Mouse (Mus musculus): Measurements from ENCODE around the gene Ceacam1.
"Not testable (repeated sequence)": the region's sequence is repeated elsewhere in the genome, so short reads cannot be mapped to it uniquely, and the experiment has no call there.

Gene Ceacam1

DNA sequence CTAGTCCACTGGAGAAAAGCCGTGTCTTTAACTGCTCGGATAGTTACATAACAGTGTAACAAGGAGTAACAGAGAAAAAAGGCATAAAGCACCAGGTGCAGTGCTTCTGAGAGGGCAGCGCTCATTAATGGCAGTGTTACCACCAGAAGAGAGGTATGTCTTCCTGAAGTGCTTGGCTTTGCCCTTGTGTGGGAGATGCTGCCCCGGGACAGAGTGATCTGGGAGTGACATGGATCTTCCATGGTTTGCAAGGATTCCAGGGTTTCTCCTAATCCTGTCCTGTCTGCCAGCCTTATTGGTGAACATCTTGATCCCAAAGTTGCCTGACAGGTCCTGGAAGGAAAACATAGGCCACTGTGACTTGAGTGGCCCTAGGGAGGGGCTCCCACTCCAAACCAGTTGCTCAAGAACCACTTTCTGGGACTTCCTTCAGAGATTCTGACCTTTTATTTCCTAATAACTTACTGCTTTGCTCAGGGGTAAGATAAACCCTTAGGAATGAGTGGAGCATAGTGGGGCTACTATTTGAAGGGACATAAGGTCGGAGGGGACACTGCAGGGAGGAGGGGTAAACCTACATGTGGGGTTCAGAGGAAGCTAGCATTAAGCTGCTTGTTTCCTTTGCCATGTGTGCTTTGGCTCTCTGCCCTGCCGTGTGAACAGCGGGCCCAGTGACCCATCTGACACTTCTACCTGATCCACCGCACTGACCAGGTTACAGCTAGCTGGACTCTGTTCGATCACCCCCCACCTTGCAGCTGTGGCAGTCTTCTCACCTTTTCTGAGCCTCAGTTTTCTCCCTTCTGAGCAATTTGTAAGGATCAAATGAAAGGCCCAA lies 37.2 kb downstream of the Ceacam1 start:
- no peak for DNase-seq

DNA sequence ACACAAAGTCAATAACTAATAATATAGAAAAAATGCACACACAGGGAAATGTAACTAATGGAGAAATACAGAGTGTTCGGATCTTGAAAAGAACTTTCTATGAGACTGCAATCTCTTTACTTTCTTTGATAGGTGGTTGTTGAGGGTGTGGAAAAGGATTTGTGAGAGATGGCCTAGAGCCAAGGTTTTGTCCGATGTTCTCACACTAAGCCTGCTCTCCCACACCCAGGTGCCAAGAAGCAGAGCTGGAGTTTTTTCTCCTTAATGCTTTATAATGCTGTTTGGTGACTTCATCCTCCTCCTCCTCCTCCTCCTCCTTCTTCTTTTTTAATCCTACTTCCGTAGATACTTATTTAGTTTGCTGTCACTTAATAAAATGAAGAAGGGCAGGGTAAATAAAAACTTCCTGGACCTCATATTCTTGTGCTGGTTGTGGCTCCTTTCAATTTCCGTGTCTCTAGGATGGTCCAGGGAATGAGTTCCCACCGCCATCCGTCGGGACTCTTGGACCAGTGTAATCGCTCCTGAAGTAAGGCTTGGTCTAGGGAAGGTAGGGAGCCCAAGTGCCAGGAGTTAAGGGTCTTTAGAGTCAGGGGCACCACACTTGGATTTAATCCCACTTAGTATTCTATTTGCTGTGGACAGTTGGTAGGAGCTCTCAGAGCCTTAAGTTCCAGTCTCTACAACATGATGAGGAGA lies 38.1 kb downstream of the Ceacam1 start:
- no peak for DNase-seq

DNA sequence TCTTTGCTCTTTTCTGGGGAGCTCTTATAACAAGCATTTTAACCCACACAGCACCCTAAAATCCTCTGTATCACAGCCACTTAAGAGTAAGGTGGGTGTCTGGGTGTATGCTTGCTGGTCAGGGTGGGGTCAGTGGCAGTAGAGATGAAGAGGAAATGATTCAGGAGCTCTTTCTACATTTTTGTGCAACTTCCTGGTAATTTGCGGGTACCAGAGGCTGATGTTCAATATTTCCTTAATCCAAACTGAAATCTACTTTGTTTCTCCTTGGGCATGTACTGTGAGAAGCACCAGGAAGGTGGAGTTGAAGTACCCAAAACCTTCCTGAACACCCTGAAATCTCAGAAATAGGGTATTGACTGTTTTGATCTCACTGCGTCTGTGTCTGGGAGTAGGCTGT lies 40.7 kb downstream of the Ceacam1 start:
- no peak for DNase-seq

DNA sequence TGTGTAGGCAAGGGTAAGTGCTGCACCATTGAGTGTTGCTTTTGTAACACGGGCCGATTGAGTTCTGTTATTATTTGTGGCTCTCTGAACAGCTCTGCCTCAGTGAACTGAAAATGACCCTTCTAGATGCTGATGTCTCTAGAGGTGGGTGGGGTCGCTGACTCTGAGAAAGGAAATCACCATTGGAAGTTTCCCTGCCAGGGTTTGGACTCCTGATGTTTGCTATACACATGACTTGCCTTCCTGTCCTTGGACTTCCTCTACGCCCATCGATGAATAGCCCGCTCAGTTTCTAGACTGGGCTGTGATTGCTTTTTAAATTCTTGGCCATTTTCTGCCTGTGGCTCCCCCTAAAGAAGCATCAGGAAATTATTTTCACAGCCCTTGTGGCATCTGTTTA lies 41.2 kb downstream of the Ceacam1 start:
- DNase-seq, result no peak

DNA sequence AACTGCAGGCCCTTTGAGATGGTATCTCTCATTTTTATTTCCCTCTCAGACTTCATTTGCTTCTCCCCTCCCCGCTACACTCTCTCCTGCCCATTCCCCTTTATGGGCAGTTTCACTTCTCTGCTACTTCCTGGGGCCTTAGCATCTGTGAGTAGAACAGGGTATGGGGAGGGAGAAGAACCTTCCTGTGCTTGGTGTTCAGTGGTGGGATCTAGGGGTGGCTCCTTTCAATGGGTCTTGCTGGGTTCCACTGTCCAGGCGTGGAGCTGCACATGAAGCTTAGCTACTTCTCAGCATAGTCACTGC lies 41.9 kb downstream of the Ceacam1 start:
- DNase-seq, result no peak

DNA sequence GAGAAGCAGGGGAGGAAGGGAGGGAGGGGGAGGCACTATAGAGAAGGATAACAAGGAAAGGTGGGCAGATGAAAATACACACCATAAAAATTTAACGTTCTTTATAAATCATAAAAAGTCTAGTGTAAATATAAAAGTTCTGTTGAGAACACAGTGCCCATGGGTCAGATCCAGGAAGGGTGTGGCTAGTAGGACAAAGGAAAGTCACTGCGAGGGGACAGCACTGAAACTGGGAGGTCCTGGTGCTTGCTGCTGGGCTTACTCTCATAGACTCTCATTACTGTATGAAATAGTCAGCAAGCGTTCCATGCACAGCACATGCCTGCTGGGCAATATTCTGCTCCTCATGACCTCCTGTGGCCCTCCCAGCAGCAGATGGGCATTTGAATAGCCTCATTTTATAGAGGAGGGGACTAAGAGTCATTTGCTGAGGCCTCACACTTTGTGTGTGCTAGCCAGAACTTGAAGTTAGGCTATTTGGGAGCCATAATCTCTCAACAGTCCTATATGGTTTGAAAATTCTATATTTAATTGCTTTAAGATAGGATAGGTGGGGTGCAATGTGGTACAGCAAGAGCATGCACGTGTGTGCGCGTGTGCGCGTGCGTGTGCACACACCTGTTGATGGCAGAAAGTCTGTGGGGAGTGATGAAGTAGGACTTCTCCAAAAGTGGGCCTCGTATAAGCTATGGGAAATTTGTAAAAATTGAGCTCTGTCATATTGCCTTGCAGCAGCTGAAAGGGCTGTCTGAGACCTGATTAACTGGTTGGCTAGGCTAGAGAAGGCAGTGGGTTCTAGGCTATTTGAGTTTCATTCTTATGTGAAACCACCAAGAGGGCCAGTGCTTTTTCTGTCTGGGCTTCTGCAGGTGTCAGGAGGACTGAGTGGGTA lies 42.5 kb downstream of the Ceacam1 start:
- no peak for DNase-seq

DNA sequence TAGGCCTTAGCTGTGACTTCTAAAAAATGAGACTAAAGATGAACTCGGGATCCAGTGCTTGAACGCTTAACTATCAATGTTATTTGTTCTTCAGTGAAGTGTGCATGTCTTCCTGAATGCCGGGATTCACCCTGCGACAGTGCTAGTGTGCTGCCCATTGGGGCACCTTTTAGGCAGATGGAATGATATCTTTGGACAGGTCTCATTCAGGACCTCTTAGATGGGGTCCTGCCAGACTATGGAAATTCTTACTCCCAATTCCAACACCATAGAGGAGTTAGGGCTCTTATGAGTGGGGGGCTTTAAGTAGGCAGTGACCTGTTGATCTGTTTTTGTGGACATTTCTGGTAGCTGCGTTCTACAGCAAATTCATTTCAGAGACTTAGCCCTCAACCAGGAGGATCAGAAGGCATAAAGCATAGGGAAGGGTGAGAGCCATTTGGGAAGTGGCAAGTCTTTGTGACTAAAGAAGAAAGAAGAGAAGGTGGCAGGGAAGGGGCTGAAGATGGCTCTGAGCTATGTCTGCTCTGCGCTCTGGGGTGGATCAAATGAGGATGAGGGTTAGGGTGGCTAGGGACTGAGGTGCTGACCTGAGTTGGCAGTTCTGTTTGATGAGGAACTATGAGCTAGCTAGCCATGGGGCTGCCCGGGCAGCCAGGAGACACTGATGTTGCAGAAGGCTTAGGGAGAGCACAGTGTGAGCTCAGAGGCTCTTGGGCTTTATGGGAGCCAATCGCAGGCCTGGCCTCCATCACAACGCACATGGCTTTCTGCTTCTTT lies 43.4 kb downstream of the Ceacam1 start:
- no peak for DNase-seq

DNA sequence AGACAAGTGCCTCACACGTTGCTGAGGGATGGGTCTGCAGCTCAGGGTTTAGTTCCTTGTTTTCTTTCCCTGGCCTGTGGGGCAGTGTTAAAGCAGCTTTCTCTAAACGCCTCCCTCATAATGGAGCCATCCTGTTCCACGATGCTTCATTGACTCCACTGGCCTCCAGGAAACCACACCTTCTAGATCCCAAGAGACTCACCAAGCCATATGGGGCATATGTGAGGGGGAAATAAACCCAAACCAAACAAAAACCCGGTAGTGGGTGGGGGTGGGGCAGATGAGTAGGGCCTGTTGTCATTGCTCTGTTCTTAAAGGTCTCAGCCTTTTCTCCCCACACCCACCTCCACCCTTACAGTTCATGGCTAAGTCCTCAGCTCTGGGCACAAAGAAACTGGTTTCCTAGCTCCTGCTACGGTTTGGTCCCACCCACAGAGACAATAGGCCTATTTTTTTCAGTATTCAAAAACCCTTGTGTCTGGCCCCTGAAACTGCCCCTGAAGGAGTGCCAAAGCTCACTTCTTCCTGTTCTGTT lies 44.3 kb downstream of the Ceacam1 start:
- DNase-seq, result no peak

DNA sequence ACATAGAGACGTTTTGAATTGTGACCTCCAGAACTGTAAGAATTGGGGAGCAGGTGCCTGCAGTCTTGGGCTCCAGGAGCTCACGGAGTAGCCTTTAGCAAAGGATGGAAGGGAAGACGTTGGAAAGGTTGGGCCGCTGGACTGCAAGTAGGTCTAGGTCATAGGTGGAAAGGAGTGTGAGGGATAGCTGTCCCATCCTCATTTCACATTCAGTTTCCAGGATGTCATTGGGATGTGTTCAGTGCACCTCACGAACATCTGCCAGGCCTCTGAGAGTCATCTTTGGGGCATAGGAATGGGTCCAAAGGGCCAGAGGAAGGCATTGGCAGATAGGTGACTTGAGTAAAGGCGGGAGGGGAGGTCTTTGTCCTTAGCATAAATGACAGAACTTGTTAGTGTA lies 45.0 kb downstream of the Ceacam1 start:
- no peak for DNase-seq

DNA sequence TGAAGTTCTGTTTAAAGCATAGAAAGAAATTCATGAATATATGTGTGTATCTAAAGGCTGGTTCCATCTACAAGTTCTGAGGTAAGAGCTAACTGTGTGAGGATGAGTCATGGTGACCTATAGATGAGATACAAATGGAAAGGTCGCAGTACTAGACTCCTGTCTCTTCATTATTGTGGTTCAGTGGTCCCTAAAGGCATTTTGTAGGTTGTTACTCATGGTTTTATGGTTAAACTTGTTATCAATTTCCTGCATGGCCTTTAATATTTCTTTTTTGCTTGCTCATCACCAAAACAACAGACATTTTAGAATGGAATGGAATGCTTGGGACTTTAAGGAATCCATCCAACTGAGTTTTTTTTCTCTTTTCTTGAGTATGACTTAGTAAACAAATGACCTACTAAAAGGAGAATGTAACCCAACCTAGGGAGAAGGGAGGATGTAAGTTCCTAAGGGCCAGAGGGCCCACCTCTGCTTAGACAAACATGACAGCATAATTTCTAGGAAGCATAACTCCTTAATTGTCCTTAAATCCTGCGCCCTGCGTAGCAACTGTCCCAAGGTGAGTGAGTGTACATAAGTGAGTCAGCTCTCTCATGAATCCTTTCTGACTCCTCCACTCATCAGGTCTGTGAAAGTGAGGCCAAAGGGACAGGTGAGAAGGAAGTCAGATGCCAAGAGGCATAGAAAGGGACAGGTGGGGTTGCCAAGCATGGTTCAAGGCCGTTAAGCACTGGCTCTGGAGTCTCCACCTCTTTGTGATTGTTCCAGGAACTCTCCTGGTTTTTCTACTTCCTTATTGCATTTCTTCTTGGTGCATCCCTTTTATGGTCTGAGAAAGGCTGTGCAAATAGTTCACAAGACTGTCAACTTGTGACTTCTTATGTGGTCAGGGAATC lies 47.3 kb downstream of the Ceacam1 start:
- no peak for DNase-seq

DNA sequence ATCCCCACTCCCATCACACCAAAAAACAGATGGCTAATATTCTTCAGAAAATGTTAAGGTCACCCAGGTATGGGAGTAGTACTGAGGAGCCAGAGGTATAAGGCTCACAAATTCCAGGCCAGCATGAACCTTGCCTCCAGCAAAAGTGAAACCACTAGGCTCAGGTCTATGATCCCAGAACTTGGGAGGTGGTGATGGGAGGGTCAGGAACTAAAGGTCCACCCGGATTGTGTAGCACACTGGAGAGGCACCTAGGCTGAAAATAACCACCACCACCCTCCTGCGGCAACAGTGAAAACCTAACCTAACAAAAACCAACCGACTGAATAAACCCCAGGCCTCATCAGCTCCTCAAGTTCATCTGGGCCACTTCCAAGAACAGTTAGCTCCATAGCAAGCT lies 49.1 kb downstream of the Ceacam1 start:
- DNase-seq, result no peak

DNA sequence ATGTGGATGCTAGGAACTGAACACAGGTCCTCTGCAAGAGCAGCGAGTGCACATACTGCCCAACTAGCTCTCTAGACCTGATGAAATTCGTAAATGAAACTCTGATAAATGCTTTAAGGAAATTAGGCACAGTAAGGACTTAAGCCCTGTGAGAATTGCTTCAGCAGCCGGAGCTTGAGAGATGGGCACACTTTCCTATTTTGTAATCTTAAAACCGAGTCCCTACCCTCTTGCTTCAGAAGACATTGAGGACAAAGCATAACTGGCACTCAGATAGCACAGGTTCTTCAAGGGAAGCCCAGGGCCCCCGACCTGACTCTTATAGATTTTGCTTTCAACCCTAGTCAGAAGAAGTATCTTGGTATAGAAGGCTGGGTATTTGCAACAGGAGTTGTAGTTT lies 50.3 kb downstream of the Ceacam1 start:
- DNase-seq, result no peak

DNA sequence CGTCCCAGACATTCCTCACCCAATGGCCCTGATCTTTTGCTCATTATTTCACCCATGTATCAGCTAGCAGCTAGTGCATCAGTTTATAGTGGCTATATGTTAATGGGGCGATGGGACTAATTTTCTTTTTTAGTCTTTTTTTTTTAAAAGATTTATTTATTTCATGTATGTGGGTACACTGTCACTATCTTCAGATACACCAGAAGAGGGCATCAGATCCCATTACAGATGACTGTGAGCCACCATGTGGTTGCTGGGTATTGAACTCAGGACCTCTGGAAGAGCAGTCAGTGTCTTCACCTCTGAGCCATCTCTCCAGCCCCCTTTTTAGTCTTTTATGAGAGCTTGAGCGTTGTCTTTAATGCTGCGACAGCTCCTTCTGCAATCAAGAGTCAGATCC lies 51.0 kb downstream of the Ceacam1 start:
- DNase-seq, result not testable (repeated sequence)

DNA sequence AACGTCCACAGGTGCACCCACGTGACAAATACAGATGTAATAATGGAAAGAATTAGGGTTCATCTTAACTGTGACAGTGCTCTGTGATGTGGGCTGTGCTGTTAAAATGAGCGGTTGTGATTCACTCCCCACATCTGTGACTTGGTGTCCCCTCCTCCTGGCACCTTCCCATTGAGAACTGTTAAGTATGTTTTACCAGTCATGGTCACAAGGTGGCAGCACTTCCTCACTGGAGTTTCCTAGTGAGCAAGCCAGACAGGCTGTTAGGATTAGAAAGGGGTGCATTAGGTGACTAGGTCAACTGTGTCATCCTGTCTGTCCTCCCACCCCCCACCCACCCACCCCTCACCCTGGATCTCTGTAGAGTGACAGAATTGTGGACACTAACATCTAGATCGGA lies 53.0 kb downstream of the Ceacam1 start:
- DNase-seq, result peak; percentile 59

DNA sequence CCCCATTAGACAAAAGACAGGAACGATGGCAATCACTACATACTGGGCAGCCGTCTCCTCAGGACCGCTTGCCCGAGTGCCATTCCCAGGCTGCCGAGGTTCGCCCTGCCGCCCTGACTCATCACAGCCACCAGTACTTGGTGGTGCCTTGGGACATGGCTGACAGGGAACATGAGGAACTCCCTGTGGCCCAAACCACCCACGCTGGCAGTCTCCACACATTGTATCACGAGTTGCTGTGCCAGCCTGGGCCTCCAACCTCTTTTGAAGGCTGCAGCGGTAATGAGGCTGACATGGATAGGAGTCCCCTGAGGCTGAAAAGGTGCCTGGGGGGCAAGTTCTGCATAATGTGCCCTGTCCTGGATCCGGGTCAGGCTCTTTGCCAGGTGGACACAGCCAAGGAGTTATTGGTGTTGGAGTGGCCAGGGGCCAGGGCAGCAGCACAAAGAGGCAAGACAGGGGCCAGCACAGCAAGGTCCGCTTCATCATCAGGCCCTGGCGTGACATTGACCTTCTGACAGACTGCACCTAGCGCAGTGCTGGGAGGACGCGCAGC lies 55.0 kb downstream of the Ceacam1 start:
- peak; percentile 29 for DNase-seq

DNA sequence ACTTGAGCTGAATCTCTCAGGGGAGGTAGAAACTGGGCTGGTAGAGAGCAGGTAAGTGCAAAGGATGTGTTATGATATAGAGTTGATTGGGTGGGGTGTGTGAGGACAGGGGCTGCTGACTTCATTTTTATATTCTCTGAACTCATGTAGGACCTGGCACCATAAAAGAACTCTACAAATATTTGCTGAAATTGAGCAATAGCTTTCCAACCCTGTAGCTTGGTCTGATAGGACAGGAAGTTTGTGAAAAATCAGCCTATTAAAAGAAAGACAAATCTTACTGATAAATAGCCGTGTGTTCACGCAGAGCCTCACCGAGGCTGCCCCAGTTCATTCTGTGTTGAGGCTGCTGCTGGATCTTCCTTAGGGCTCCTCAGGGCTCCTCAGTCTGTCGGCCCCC lies 57.5 kb downstream of the Ceacam1 start:
- DNase-seq, result no peak

DNA sequence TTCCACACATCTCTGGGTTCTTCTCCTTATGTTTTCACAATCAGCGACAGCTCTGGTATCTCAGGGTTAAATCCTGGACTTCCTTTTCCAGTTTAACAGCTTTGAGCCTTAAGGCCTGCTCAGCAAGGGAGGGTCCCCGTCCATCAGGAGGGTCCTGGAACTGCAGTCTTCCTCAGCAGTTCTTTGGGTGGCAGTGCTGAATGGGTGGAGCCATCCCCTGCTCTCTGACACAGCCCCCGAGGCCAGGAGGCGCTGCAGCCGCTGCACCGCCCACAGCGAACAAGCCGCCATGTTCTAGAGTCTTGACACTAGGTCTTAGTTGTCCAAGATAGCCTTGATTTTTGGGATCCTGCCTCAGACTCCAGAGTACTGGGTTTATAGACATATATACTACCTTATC lies 57.9 kb downstream of the Ceacam1 start:
- no peak for DNase-seq

DNA sequence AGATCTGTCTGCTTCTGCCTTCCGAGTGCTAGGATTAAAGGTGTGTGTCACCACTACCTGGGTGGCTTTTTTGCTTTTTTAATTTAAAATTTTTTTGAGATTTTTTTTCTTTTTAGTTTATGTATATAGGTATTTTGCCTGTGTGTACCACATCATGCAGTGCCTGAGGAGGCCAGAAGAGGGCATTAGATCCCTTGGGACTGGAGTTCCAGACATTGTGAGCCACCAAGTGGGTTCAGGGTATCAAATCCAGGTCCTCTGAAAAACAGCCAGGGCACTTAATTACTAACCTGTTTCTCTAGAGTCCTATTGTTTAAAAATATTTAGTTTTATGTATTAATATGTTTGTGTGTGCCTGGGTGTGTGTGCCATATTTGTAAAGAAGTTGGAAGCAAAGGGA lies 59.8 kb downstream of the Ceacam1 start:
- DNase-seq, result no peak

DNA sequence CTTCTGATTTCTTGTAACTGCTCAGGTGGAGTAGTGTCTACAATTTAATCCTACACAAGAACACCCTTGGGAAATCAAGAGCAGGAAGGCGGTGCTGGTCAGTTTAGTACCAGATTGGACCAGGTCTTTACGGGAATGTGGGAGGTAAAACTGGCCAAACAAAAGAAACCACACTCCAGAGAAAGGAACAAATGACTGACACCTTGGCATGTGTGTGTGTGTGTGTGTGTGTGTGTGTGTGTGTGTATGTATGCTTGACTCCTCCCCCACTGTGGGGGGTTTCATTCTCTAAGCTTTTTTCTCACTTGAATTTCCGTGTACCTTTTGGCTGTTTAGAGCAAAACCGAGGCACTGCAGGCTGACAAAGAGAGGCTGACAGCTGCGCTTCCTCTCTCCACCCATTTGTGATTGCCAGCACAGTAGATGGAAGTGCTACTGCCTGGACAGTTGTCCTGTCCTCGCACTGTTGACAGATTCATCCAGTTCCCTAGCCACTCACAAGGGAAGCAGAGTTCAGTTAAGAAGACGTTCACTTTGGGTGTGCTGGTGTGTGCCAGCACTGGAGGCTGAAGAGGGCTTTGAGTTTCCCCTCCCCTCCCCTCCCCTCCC lies 64.5 kb downstream of the Ceacam1 start, which contains the start of gene Cxcl17:
Gene Cxcl17, minus strand, starts transcription at position 54 of the 609 bp plus-strand sequence.
- DNase-seq, result no peak

DNA sequence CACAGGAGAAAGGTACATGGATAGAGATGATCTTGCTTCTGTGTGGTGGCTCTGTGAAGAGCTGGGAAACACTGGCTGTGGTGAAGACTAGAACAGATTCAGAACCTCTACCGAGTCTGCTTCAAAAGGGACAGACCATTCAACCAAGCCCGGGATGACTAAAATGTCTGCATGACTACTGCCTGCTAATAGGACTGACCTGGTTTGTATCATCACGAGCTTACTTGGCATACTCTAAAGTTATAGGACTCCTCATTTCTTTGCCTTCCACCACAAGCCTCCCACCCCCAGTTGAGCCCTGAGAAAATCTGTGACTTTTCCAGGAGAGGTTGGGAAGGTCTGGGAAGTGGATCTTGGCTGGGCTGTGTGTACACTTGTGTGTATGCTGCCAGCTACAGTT lies 65.5 kb downstream of the Ceacam1 start:
- no peak for DNase-seq
